Mouse (Mus musculus): ENCODE data around the gene Acot13. TPM values are rescaled to one million over a fixed set of nuclear protein-coding genes. Genes with fewer than 3 reads are reported as not detected.
A peak's percentile ranks its signal among the peaks of the same experiment; 100 is the strongest.
"Not testable (repeated sequence)": the region's sequence is repeated elsewhere in the genome, so short reads cannot be mapped to it uniquely, and the experiment has no call there.

The Acot13 gene
- polyA plus RNA-seq, 1 experiment = 40.5 TPM

DNA sequence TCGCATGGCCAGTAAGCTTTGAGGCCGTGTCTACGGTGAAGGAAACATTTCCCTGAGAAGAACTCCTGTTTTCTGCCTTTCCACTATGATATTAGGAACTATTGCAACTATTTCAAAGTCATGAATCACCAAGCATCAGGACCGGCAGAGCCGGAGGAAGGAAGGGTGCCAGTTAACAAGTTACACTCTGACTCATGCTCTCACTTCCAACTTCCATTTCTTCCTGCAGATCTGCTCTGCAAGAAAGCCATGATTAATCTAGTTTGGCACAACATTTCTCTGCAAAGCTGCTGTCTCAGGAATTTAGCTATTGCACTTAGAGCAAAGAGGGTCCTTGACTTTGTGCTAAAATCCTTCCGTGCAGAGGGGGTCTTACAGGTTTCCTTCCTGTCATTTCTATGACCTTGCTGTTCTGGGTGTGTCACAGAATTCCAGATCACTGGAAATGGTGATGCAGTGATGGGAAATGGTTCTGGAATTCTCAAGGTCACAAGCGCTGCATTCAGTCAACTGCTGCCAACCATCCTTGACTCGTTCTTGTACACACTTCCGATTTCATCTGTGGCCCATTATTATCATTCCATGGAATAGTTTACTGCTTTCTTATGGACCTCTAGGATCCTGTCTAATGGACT is 38.8 kb downstream of the Acot13 start:
- no peak for TF ChIP-seq GATA1 (IDR thresholded peaks at IDR 0.05; ENCODE audit: borderline replicate concordance, low read length)
- TF ChIP-seq FLI1 (IDR thresholded peaks at IDR 0.05; ENCODE audit: low read length) = no peak
- Histone ChIP-seq H3K36me3 (replicated peaks; ENCODE audit: low read length) (no peaks in the 10 kb centered on the region), H3K9me3 (no peaks in the 10 kb centered on the region), H3K4me3 (replicated peaks) (peak overlapping the region; percentile 47), H3K27me3 (replicated peaks) (no peaks in the 10 kb centered on the region), H3K4me1 (peaks cover 23% of the 10 kb centered on the region)

DNA sequence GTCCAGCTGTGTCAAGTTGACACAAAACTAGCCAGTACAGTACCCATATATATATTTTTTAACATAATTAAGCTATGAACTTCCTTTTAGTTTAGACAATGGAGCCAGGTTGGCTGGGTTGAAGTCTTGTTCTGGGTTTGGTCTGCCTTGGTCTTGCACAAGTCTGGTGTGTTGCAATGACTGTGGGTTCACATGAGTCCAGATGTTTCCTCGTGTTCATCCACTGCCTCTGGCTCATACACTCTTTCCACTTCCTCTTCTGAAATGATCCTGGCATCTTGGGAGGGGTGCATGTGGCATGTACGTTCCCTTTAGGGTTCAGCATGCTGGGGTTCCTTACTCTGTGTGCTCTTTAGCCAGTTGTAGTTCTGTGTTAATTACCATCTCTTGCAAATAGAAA is 40.0 kb downstream of the Acot13 start:
- no peaks in the 10 kb centered on the region for H3K9me3 ChIP-seq
- H3K4me3 ChIP-seq (replicated peaks) = peak overlapping the region; percentile 46
- H3K27me3 ChIP-seq (replicated peaks) = peaks cover 6% of the 10 kb centered on the region
- TF ChIP-seq GATA1 (IDR thresholded peaks at IDR 0.05; ENCODE audit: borderline replicate concordance, low read length) (no peak), FLI1 (IDR thresholded peaks at IDR 0.05; ENCODE audit: low read length) (no peak)
- peaks cover 22% of the 10 kb centered on the region for H3K4me1 ChIP-seq
- H3K36me3 ChIP-seq (replicated peaks; ENCODE audit: low read length) = no peaks in the 10 kb centered on the region

DNA sequence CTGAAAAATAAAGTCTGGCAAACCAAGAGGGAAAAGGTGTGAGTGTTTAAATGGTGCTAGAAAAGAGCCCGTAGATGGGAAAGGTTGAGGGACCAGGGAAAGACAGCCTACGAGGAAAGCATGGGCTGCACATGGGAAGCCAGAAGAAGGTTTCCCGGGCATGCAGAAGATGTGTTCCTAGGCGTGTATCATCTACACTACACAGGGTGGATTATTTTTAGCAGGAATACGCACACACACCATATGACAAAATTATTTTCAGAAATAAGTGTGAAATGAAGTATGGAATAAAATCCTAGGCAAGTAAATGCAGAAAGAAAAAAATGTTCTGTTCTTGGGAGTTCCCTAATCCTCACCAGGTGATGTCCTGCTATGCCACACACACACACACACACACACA is 43.9 kb downstream of the Acot13 start:
- Histone ChIP-seq H3K4me1 (peaks cover 18% of the 10 kb centered on the region), H3K36me3 (replicated peaks; ENCODE audit: low read length) (no peaks in the 10 kb centered on the region), H3K27me3 (replicated peaks) (peaks cover 21% of the 10 kb centered on the region), H3K4me3 (replicated peaks) (no peak overlapping the region), H3K9me3 (peaks cover 4% of the 10 kb centered on the region; the same call in 1 of the 2 replicates)
- TF ChIP-seq FLI1 (IDR thresholded peaks at IDR 0.05; ENCODE audit: low read length) = no peak
- no peak for TF ChIP-seq GATA1 (IDR thresholded peaks at IDR 0.05; ENCODE audit: borderline replicate concordance, low read length)

DNA sequence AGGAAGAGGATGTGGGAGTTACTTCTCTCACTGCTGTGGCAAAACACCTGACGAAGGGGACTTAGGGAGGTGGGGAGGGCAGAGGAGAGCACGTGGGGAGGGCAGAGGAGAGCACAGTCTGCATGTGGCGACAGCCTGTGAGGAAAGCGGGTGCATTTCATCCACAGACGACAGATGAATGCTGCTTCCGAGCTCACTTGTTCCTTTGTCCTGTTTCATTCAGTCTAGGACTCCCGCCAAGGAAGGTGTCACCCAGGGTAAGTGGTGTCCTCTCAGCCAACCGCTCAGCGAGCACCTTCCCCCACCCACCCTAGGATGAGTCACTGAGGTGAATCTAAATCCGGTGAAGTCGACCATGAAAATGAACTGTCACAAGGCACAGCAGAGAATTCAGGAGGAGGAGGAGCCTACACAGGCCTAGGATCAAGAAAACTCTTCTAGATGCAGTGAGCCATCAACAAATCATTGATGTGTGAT is 45.3 kb downstream of the Acot13 start:
- no peak for TF ChIP-seq GATA1 (IDR thresholded peaks at IDR 0.05; ENCODE audit: borderline replicate concordance, low read length)
- TF ChIP-seq FLI1 (IDR thresholded peaks at IDR 0.05; ENCODE audit: low read length) = no peak
- H3K36me3 ChIP-seq (replicated peaks; ENCODE audit: low read length) = no peaks in the 10 kb centered on the region
- peaks cover 4% of the 10 kb centered on the region; the same call in 1 of the 2 replicates for H3K9me3 ChIP-seq
- peaks cover 29% of the 10 kb centered on the region for H3K27me3 ChIP-seq (replicated peaks)
- H3K4me3 ChIP-seq (replicated peaks) = peak overlapping the region; percentile 16
- peaks cover 11% of the 10 kb centered on the region for H3K4me1 ChIP-seq

DNA sequence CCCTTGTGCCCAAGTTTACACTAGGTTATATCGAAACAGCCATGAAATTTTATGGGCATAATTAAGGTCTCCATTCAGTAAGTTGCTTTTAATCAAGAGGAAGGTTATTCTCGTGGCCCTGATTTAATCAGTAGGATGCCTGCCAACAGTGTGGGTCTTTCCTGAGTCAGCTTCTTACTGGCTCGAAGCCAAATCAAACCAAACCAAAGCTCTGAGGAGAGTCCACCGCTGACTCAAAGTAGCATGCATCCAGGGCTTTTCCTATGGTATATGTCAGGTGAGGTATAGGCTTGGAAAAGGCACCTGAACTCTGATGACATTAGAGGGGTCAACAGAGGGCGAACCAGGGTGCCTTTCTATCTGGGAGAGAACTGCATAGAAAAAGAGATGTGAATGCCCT is 49.4 kb downstream of the Acot13 start:
- H3K4me1 ChIP-seq = peaks cover 32% of the 10 kb centered on the region
- peaks cover 4% of the 10 kb centered on the region; the same call in 1 of the 2 replicates for H3K9me3 ChIP-seq
- peaks cover 40% of the 10 kb centered on the region for H3K27me3 ChIP-seq (replicated peaks)
- TF ChIP-seq FLI1 (IDR thresholded peaks at IDR 0.05; ENCODE audit: low read length) = no peak
- no peaks in the 10 kb centered on the region for H3K36me3 ChIP-seq (replicated peaks; ENCODE audit: low read length)
- no peak overlapping the region for H3K4me3 ChIP-seq (replicated peaks)

DNA sequence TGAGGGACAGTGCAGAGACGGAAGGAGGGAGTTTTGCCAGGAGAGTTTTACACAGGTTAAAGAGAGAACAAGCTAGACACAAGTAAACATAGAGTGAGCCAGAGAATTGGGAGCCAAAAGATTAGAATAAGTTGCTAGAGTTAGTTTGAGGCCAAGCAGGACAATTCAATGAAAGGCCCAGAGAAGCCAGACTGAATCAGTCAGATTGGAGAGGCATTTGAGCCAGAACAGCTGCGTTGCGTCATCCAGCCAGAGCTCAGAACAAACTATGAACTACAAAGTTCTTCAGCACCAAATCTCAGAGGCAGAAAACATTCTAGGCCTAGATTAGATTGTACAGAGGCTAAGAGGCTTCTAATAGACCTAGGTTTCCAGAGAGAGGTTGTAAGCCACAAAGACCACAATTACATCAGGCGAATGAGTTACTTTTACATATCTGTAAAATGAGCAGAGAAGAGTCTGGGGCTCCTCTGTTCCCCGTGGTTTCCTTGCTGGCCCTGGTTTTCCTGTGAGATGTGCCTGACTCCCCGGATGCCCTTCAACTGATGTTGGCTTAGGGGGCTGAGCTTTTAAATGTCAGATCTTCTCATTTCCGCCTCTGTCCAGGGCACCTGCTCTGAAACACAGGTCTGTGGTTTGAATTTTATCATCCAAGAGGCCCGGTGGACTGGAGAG is 52.5 kb downstream of the Acot13 start:
- no peak for TF ChIP-seq FLI1 (IDR thresholded peaks at IDR 0.05; ENCODE audit: low read length)
- TF ChIP-seq GATA1 (IDR thresholded peaks at IDR 0.05; ENCODE audit: borderline replicate concordance, low read length) = no peak
- no peaks in the 10 kb centered on the region for H3K9me3 ChIP-seq
- no peak overlapping the region for H3K4me3 ChIP-seq (replicated peaks)
- H3K27me3 ChIP-seq (replicated peaks) = peaks cover 21% of the 10 kb centered on the region
- H3K36me3 ChIP-seq (replicated peaks; ENCODE audit: low read length) = no peaks in the 10 kb centered on the region
- peaks cover 31% of the 10 kb centered on the region for H3K4me1 ChIP-seq

DNA sequence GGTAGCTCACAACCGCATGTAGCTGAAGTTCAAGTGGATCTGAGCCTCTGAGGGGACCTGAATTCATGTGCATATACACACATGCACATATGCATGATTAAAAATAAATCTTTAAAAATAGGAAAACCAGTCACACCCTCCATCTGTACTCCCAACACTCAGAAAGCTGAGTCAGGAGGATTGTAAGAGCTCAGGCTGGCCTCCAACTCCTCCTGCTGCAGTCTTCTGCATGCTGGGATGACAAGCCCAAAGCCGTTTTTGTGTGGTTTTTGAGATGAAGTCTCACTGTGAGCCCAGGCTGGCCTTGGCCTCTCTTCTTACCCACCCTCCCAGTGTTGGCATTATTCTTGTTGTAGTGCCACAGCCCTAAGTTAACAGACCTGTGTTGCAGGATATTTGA is 53.3 kb downstream of the Acot13 start:
- Histone ChIP-seq H3K9me3 (no peaks in the 10 kb centered on the region), H3K4me3 (replicated peaks) (no peak overlapping the region), H3K27me3 (replicated peaks) (peaks cover 20% of the 10 kb centered on the region), H3K4me1 (peaks cover 31% of the 10 kb centered on the region), H3K36me3 (replicated peaks; ENCODE audit: low read length) (no peaks in the 10 kb centered on the region)
- TF ChIP-seq GATA1 (IDR thresholded peaks at IDR 0.05; ENCODE audit: borderline replicate concordance, low read length) = no peak
- no peak for TF ChIP-seq FLI1 (IDR thresholded peaks at IDR 0.05; ENCODE audit: low read length)

DNA sequence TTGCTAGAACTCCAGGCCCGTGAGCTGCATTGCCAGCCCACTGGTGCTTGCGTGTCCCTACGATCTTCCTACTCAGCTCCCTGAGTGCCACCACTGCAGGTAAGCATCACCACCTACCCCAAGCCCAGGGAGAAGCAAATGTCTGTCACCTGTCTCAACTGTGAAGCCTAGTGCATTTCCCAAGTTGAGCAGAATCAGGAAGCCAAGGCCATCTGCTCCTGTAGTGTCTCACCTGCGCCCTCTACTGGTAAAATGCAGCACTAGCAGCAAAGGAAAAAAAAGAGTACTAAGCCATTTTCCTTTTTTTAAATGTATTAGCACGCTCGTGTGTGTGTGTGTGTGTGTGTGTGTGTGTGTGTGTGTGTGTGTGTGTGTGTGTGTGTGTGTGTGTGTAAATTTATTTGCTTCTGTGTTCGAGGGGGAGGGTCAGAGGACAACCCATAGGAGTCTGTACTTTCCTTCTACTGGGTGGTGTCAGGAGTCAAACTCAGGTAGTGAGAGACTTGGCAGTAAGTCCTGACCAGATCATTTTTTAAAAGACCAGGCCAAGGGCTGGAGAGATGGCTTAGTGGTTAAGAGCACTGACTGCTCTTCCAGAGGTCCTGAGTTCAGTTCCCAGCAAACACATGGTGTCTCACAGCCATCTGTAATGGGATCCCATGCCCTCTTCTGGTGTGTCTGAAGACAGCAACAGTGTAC is 55.0 kb downstream of the Acot13 start:
- Histone ChIP-seq H3K4me1 (peaks cover 27% of the 10 kb centered on the region), H3K9me3 (no peaks in the 10 kb centered on the region), H3K36me3 (replicated peaks; ENCODE audit: low read length) (no peaks in the 10 kb centered on the region), H3K27me3 (replicated peaks) (peaks cover 13% of the 10 kb centered on the region), H3K4me3 (replicated peaks) (peak overlapping the region; percentile 46)
- no peak for TF ChIP-seq GATA1 (IDR thresholded peaks at IDR 0.05; ENCODE audit: borderline replicate concordance, low read length)
- no peak for TF ChIP-seq FLI1 (IDR thresholded peaks at IDR 0.05; ENCODE audit: low read length)

DNA sequence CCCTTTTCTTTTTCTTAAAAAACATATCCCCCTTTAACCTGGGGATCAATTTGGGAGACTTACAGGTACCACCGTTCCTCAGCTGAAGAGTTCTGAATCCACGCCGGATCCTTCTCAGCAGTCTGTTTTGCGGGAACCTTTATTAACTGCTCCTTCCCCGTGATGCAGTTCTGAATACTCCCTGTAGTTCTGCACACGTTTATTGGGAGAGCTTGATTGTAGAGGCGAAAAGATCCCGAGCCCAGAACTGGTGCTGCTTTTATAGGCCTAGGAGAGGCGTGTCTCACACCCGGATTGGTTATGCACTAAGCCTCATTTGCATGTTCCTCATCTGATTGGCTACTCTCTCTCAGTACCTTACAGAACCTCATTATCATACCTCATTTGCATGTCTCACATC is 59.9 kb downstream of the Acot13 start:
- not testable (repeated sequence) for H3K36me3 ChIP-seq (replicated peaks; ENCODE audit: low read length); H3K27me3 ChIP-seq (replicated peaks); H3K4me3 ChIP-seq (replicated peaks); H3K9me3 ChIP-seq; H3K4me1 ChIP-seq

Other genes with a start within 250 kb of the Acot13 start
- gene Ripor2, start 249.4 kb downstream of the Acot13 start, polyA plus RNA-seq (2012; ENCODE audit: insufficient read depth, low replicate concordance) = 8.1 and 12.6 TPM in 2 replicates
- gene Armh2, start 90.3 kb downstream of the Acot13 start, polyA plus RNA-seq (2012; ENCODE audit: insufficient read depth, low replicate concordance) = not detected in 2 replicates
- gene Gmnn, start 69.6 kb downstream of the Acot13 start, polyA plus RNA-seq (2012; ENCODE audit: insufficient read depth, low replicate concordance) = 6.3 TPM in 1 of 2 replicates, not detected in the other
- 32.0 and 48.1 TPM in 2 replicates for gene BC005537, start 29.9 kb downstream of the Acot13 start, polyA plus RNA-seq (2012; ENCODE audit: insufficient read depth, low replicate concordance)
- 5.8 and 20.5 TPM in 2 replicates for gene Tdp2, start 139 bp upstream of the Acot13 start, polyA plus RNA-seq (2012; ENCODE audit: insufficient read depth, low replicate concordance)
- not detected in 2 replicates for gene D130043K22Rik, start 13.6 kb upstream of the Acot13 start, polyA plus RNA-seq (2012; ENCODE audit: insufficient read depth, low replicate concordance)
- 0.15 TPM in 1 of 2 replicates, not detected in the other for gene Aldh5a1, start 106.1 kb upstream of the Acot13 start, polyA plus RNA-seq (2012; ENCODE audit: insufficient read depth, low replicate concordance)
- gene Gpld1, start 111.6 kb upstream of the Acot13 start, polyA plus RNA-seq (2012; ENCODE audit: insufficient read depth, low replicate concordance) = not detected in 2 replicates
- gene Mrs2, start 188.8 kb upstream of the Acot13 start, polyA plus RNA-seq (2012; ENCODE audit: insufficient read depth, low replicate concordance) = 1.9 and 2.0 TPM in 2 replicates
- gene Dcdc2a, start 224.5 kb upstream of the Acot13 start, polyA plus RNA-seq (2012; ENCODE audit: insufficient read depth, low replicate concordance) = not detected in 2 replicates